Mouse (Mus musculus) ovary, postnatal 36 days (tissue): ENCODE data around the gene Ppp4r2.

Experiments used
- DNase-seq: peaks from one replicate; pipeline ENCODE4 v3.0.0; 2022; ENCODE audit warnings: low spot score, mixed read lengths

Ppp4r2 gene

DNA sequence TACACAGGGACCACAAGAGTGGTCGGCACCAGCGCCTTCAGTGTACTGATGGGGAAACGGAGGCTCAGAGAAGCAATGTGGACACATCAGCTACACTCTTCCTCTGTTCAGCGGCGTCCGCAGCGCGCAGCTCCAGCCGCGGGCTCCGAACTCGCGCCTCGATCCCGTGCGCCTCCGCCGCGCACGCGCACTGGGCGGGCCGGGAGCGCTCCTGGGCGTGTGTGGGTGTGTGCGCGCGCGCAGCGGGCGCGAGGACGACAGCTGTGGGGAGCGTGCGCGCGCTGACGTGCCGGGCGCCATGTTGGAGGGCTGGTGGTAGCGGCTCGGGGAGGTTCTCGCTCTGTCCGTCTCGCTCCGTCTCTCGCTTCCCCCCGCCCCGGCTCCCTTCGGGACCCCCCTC, at the start of gene Ppp4r2:
Ppp4r2 (plus strand) TSS at position 268 of the 400 bp plus-strand sequence.
- DNase-seq = peak; percentile 92

DNA sequence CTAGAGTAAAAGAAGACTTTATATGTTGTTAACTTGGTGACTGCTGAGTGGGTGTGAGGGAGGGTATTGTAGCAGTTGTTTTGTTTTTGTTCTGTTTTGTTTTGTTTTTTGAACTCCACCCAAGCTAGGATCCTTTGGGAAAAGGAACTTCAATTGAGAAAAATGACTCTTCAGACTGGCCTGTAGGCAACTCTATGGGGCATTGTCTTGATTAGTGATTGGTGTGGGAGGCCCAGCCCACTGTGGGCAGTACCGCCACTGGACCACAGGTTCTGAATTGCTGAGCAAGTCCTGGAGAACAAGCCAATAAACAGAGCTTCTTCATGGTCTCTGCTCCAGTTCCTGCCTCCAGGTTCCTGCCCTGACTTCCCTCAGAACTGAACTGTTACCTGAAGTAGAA, 45.7 kb upstream of the Ppp4r2 start:
- no peak for DNase-seq

GRCm38 (mm10) chr6:100789161-100789560, 44.3 kb upstream of the Ppp4r2 start:
- no peak for DNase-seq

DNA sequence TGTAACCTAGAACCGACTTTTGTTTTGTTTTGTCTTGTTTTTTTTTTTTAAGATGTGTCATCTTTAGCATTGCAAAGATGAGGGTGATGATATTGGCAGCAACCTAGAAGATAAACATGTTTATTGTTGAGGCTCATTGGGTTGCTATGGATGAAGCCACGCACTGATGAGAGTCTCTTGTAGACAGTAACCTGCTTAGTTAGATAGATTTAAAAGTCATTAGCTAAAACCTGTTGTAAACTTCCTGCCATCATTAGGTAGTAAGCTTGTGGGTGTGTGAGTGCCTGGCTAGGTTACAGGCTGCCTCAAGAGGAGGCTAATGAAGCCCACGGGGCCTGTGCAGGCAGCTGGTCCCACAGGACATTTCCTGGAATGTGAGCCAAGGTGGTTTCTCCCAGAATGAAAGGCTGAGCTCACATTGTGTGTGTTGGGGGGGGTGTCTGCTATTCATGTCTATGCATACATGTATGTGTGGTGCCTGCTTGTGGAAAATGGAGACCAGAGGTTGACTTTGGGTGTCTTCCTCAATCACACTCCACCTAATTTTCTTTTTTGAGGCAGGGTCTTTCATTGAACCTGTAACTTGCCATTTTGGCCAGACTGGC, 41.3 kb upstream of the Ppp4r2 start:
- DNase-seq = no peak

- DNase-seq = no peak
Observed at GRCm38 (mm10) chr6:100792973-100793769, 40.3 kb upstream of the Ppp4r2 start.

GRCm38 (mm10) chr6:100795797-100796196, 37.6 kb upstream of the Ppp4r2 start:
- DNase-seq = no peak

GRCm38 (mm10) chr6:100799290-100799689, 34.1 kb upstream of the Ppp4r2 start:
- DNase-seq = no peak

DNA sequence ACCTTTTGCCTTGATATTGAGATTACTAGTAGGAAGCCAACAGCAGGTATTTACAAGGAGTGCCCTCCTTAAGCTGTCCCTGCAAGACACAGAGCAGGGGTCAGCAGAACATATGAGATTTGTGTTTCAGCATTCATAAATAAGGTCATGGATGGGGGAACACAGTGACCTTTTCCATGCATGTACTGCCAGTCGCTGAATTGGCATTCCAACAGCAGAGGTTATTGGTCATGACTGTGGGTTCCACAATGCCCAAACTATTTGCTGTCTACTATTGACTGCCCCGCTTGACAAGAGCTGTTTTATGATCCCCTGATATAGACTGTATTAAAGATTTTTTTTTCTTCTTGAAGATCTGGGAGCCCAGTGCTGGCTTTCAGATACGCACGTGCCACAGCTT, 33.7 kb upstream of the Ppp4r2 start:
- DNase-seq = no peak

DNA sequence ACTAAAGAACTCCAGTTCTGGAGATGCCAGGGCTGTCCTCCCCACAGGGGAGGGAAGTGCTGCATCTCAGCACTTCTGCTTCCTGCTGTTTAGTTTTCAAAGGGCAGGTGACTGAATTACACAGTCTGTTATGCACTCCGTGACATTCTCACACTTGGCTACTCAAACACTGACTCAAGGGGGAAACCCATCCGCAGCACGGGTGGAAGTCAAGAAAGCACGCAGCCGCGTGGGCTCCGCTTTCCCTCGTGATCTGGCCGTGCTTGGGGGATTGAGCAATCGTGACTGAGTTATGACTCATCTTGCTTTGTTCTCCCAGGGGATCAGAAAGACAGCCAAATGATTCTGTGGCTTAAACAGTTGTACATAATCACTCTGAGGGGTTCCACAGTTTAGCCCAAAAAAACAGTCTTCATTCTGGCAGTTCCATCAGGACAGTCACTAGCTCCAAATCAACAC, 32.9 kb upstream of the Ppp4r2 start:
- DNase-seq = peak; percentile 33

GRCm38 (mm10) chr6:100802381-100803083, 30.9 kb upstream of the Ppp4r2 start:
- peak; percentile 11 for DNase-seq

DNA sequence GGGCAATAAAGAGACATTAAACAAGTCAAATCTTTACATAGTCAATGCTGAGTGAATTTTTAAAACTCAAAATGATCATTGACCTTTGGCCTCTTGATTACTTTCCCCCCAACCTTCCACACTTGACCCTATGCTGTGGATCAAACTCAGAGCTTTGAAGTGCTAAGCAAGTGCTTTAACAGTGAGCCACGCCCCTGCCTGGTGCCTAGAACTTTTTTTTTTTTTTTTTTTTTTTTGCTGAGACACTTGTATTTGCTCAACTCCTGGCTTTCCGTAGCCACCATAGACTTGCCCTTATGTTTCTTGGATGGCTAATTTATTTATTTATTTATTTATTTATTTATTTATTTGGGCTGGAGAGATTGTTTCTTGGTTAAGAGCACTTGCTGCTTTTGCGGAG, 30.2 kb upstream of the Ppp4r2 start:
- no peak for DNase-seq

GRCm38 (mm10) chr6:100807187-100807586, 26.2 kb upstream of the Ppp4r2 start:
- DNase-seq = no peak

DNA sequence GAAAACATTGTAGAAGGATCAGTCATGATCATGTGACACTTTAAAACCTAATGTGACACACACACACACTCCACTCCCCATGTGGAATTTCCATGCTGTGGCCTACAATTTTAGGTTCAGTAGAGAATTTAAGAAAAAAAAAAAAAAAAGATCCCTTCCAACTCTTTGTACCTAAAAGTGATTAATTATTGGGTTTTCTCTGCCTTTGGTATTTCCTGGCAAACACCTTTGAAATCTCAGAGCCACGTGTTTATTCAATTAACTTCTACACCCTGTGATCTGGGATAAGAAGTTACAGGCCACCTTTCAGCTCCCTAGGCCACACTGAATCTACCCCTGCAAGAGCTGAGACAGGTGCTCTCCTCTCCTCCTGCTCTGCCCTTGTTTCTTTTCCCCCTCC, 25.7 kb upstream of the Ppp4r2 start:
- no peak for DNase-seq

GRCm38 (mm10) chr6:100808221-100808778, 25.1 kb upstream of the Ppp4r2 start:
- no peak for DNase-seq

GRCm38 (mm10) chr6:100810117-100810516, 23.3 kb upstream of the Ppp4r2 start:
- DNase-seq = no peak

DNA sequence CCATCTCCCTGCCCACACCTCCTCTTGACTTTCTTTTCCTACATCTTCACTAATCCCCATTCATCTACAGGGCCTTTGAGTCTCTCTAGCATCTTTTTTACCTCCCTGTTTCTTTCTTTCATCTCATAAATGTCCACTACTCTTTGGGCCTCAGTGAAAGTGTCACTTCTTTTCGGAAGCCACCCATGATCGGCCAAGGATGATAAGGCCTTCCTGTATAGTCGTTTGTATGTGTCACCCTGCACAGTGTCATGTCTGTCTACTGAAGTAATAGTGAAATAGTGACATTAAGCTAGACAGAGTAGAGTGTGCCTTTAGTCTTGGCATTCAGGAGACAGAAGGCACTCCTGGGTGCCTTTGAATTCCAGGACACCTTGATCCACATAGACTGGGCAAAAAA, 21.7 kb upstream of the Ppp4r2 start:
- DNase-seq = no peak

DNA sequence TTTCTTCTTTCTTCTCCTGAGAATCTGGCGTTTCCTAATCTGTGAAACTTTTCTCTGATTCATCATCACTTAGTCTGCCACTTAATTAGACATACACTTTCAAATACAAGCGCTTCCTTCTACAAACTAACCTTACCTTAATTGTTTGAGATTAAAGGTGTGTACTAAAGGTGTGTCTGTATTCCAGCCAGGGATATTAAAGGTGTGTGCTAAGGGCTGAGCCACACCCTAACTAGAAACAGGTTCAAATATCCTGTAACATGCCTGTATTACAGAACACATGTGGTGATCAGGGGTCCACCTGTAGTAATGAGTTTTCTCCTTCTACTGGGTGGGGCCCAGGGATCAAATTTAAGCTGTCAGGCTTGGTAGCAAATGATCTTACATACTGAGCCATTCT, 12.1 kb upstream of the Ppp4r2 start:
- DNase-seq = no peak

DNA sequence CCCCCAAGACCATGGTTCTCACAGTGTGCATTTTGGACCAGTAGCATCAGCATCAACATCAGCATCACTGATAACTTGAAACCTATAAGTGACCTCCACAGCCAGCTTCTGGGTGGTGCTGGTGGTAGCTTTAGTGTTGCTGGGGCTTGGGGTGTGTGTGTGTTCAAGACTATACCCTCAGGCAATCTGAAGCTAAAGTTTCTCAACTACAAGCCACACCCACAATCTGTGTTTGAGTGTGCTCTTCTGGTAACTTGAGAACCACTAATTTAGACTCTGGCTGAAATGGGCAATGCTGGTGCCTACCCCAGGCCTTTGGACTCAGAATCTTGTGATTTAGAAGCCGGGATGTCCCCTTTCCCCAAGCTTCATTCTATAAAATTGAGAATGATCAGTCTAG, 10.1 kb upstream of the Ppp4r2 start:
- DNase-seq = no peak

DNA sequence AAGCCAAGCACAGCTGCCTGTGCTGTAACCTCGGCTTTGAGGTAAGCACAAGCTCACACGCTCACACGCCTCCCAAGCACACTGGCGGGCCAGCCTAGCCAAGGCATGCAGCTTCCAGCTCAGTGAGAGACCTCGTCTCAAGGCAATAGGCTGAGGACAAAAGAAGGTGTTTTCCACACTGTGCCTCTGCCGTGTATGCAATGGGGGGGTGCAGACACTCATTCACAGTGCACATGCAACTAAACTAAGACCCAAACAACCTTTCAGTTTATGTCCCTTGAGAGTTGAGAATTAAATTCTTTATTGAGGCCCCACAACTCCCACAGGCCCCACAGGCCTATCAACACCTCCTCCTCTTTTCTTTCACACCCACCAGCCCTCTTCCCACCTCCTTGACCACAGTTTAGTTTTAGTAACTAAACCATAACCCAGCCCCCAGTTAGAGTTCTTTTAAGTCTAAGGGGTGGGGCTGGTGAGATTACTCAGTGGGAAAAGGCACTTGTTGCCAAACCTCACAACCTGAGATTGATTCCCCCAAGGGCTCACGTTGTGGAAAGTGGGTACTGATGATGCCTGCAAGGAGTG, 8.9 kb upstream of the Ppp4r2 start:
- no peak for DNase-seq

- DNase-seq = no peak
Observed at GRCm38 (mm10) chr6:100826046-100826445, 7.4 kb upstream of the Ppp4r2 start.

GRCm38 (mm10) chr6:100828565-100828964, 4.9 kb upstream of the Ppp4r2 start:
- DNase-seq = no peak

- no peak for DNase-seq
Observed at GRCm38 (mm10) chr6:100829770-100830169, 3.7 kb upstream of the Ppp4r2 start.
